8 mouse cellular contexts compared by ENCODE assay signal in the genomic region with DNA sequence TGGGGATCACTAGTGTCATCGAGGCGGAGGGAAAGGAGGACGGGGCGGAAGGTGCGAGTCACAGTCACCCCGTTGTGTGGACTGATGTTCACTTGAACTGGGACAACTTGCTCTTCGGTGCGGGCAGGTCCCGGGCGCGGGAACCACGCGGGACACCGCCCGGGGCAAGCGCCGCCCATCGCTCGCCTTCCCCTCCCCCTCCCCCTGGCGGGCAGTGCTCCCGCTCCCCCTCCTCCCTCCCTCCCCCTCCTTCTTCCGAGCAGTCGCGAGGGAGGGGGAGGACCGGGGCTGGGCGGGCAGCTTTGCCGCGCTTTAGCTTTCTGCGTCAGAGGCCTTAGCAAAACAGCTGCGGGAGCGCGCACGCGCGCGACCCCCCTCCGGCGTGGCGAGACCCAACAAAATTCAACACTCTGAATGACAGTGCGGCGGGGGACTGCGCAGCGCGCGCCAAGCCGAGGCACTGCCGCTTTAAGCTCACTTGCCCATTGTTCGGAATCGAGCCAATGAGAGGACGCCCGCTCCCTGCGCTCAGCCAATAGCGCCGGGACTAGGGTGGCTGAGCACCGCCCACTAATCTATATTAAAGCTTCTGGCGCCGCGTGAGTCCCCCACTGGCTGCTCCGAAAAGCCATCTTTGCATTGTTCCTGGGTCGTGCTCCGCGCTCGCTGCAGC. TPM values are rescaled to one million over a fixed set of nuclear protein-coding genes. Genes with fewer than 3 reads are reported as not detected.
DNase-seq lines count a peak whose midpoint lies in the region; ATAC-seq and TF ChIP-seq lines count a peak whose summit lies in the region.

TSS of gene Ptma (plus strand) at position 611 of the 673 bp plus-strand sequence.

- peak; percentile 95 for ATAC-seq in forebrain, embryonic 12.5 days (ENCODE audit: low FRiP score)
- peak; percentile 90 for ATAC-seq in heart, postnatal 0 days (ENCODE audit: insufficient read depth, low read depth)
- ATAC-seq in liver, embryonic 16.5 days (ENCODE audit: low read depth): peak; percentile 83
- ATAC-seq in neural tube, embryonic 13.5 days (ENCODE audit: low read depth): peak; percentile 95

- TF ChIP-seq CTCF in E14TG2a.4 (conservative IDR thresholded peaks at IDR 0.05; ENCODE audit: low read length): no peak
- no peak for TF ChIP-seq CTCF in heart, postnatal 0 days (IDR thresholded peaks at IDR 0.05; ENCODE audit: low read depth)
- TF ChIP-seq CTCF in testis, adult 2 months (IDR thresholded peaks at IDR 0.05; ENCODE audit: control insufficient read depth, insufficient read depth, insufficient replicate concordance, low read depth, low read length): no peak

- peak within 1 kb of the TSS; percentile 100 for H3K27ac ChIP-seq in forebrain, embryonic 12.5 days
- peak within 1 kb of the TSS; percentile 98 for H3K27ac ChIP-seq in heart, postnatal 0 days (ENCODE audit: low read depth)
- H3K27ac ChIP-seq in liver, embryonic 16.5 days (ENCODE audit: low read length): peak within 1 kb of the TSS; percentile 99
- H3K27ac ChIP-seq in neural tube, embryonic 13.5 days (replicated peaks): peak within 1 kb of the TSS; percentile 100
- H3K27ac ChIP-seq in testis, adult 2 months (ENCODE audit: control insufficient read depth, insufficient read depth, low read depth, low read length): peak within 1 kb of the TSS; percentile 100

- peak; percentile 95 for DNase-seq in c-Kit-positive CD71-positive TER-119-positive erythroid progenitor cells, embryonic 14.5 days (ENCODE audit: low spot score)
- DNase-seq in heart, postnatal 0 days (ENCODE audit: low spot score): peak; percentile 99
- peak; percentile 99 to 100 for DNase-seq in kidney, postnatal 4 days

- H3K4me1 ChIP-seq in E14TG2a.4 (replicated peaks; ENCODE audit: low read depth, low read length): peaks cover 52% of the 10 kb centered on the region
- H3K4me1 ChIP-seq in forebrain, embryonic 12.5 days: peaks cover 39% of the 10 kb centered on the region
- H3K4me1 ChIP-seq in heart, postnatal 0 days (ENCODE audit: control insufficient read depth, insufficient read depth): 0 out of 2 replicates have a peak, but pooled peaks cover 10% of the 10 kb centered on the region
- H3K4me1 ChIP-seq in liver, embryonic 16.5 days (ENCODE audit: control insufficient read depth, low read depth, low read length): peaks cover 40% of the 10 kb centered on the region
- peaks cover 43% of the 10 kb centered on the region for H3K4me1 ChIP-seq in neural tube, embryonic 13.5 days (replicated peaks)
- peaks cover 21% of the 10 kb centered on the region for H3K4me1 ChIP-seq in testis, adult 2 months (ENCODE audit: control insufficient read depth, insufficient read depth, low read length)

- H3K4me3 ChIP-seq in E14TG2a.4 (replicated peaks; ENCODE audit: low read length): peak within 1 kb of the TSS; percentile 99
- peak within 1 kb of the TSS; percentile 96 for H3K4me3 ChIP-seq in forebrain, embryonic 12.5 days (replicated peaks)
- H3K4me3 ChIP-seq in heart, postnatal 0 days (ENCODE audit: low read depth, low read length): peak within 1 kb of the TSS; percentile 90
- peak within 1 kb of the TSS; percentile 100 for H3K4me3 ChIP-seq in liver, embryonic 16.5 days (ENCODE audit: low read depth, low read length)
- H3K4me3 ChIP-seq in neural tube, embryonic 13.5 days: peak within 1 kb of the TSS; percentile 100
- H3K4me3 ChIP-seq in testis, adult 2 months (ENCODE audit: control insufficient read depth, low read depth, low read length): peak within 1 kb of the TSS; percentile 92

- peak within 1 kb of the TSS; percentile 85 for H3K4me2 ChIP-seq in forebrain, embryonic 12.5 days
- peak within 1 kb of the TSS; percentile 86 for H3K4me2 ChIP-seq in heart, postnatal 0 days (ENCODE audit: low read depth, low read length)
- peak within 1 kb of the TSS; percentile 100 for H3K4me2 ChIP-seq in liver, embryonic 16.5 days (ENCODE audit: low read depth, low read length)
- H3K4me2 ChIP-seq in neural tube, embryonic 13.5 days: peak within 1 kb of the TSS; percentile 92

- no peaks in the 10 kb centered on the region for H3K9me3 ChIP-seq in E14TG2a.4 (ENCODE audit: low read length)
- no peaks in the 10 kb centered on the region for H3K9me3 ChIP-seq in forebrain, embryonic 12.5 days
- no peaks in the 10 kb centered on the region for H3K9me3 ChIP-seq in heart, postnatal 0 days (replicated peaks; ENCODE audit: control insufficient read depth, low read length)
- no peaks in the 10 kb centered on the region for H3K9me3 ChIP-seq in liver, embryonic 16.5 days (replicated peaks; ENCODE audit: control insufficient read depth, low read length)
- no peaks in the 10 kb centered on the region for H3K9me3 ChIP-seq in neural tube, embryonic 13.5 days

- peak; percentile 79 for TF ChIP-seq EP300 in heart, postnatal 0 days (IDR thresholded peaks at IDR 0.05; ENCODE audit: low read depth)

- WGBS in forebrain, embryonic 12.5 days: under 1% methylated on average over 52 of the region's 63 CpGs
- WGBS in heart, postnatal 0 days: under 1% methylated on average over 57 of the region's 63 CpGs
- WGBS in liver, embryonic 16.5 days (ENCODE audit: insufficient replicate concordance): 0% methylated on average over 38 of the region's 63 CpGs
- WGBS in neural tube, embryonic 13.5 days: under 1% methylated on average over 59 of the region's 63 CpGs

- no peaks in the 10 kb centered on the region for H3K27me3 ChIP-seq in E14TG2a.4 (ENCODE audit: insufficient read depth, low read length)
- no peaks in the 10 kb centered on the region for H3K27me3 ChIP-seq in forebrain, embryonic 12.5 days
- no peaks in the 10 kb centered on the region for H3K27me3 ChIP-seq in heart, postnatal 0 days (ENCODE audit: control insufficient read depth, insufficient read depth, low read length)
- no peaks in the 10 kb centered on the region for H3K27me3 ChIP-seq in liver, embryonic 16.5 days (ENCODE audit: control insufficient read depth, insufficient read depth, low read depth, low read length)
- no peaks in the 10 kb centered on the region for H3K27me3 ChIP-seq in neural tube, embryonic 13.5 days
- no peaks in the 10 kb centered on the region for H3K27me3 ChIP-seq in testis, adult 2 months (ENCODE audit: control insufficient read depth, insufficient read depth, low read length)

- H3K9ac ChIP-seq in forebrain, embryonic 12.5 days: peak within 1 kb of the TSS; percentile 100
- peak within 1 kb of the TSS; percentile 99 for H3K9ac ChIP-seq in heart, postnatal 0 days (replicated peaks; ENCODE audit: low read depth, low read length)
- peak within 1 kb of the TSS; percentile 99 for H3K9ac ChIP-seq in liver, embryonic 16.5 days (ENCODE audit: low read depth, low read length)
- H3K9ac ChIP-seq in neural tube, embryonic 13.5 days: peak within 1 kb of the TSS; percentile 100

- H3K36me3 ChIP-seq in E14TG2a.4 (ENCODE audit: insufficient read depth, low read length): peaks cover 33% of the 10 kb centered on the region
- peaks cover 21% of the 10 kb centered on the region for H3K36me3 ChIP-seq in forebrain, embryonic 12.5 days (replicated peaks)
- peaks cover 20% of the 10 kb centered on the region for H3K36me3 ChIP-seq in heart, postnatal 0 days (replicated peaks; ENCODE audit: control insufficient read depth, insufficient read depth, low read length)
- H3K36me3 ChIP-seq in liver, embryonic 16.5 days (ENCODE audit: control insufficient read depth, insufficient read depth): peaks cover 11% of the 10 kb centered on the region
- H3K36me3 ChIP-seq in neural tube, embryonic 13.5 days: peaks cover 16% of the 10 kb centered on the region
- H3K36me3 ChIP-seq in testis, adult 2 months (ENCODE audit: control insufficient read depth, insufficient read depth, low read length): no peaks in the 10 kb centered on the region

- TF ChIP-seq POLR2A in testis, adult 2 months (IDR thresholded peaks at IDR 0.05; ENCODE audit: control insufficient read depth, low read depth, low read length): peak; percentile 72; the same call in 1 of the 2 replicates

RNA-seq across cellular contexts. Expression of gene Ptma, which starts in this region (rescaled TPM):
- polyA plus RNA-seq in forebrain, embryonic 12.5 days (2016; fragmentation: Nextera tagmentation; extraction: Ambion mirVana): 3,257 and 3,328 TPM in 2 replicates
- 379 and 399 TPM in 2 replicates for total RNA-seq in heart, postnatal 0 days (2014; rRNA removed; ENCODE audit: low replicate concordance)
- polyA plus RNA-seq in heart, postnatal 0 days (2015; fragmentation: Nextera tagmentation; extraction: Ambion mirVana): 597 and 614 TPM in 2 replicates
- 500 and 746 TPM in 2 replicates for polyA plus RNA-seq in liver, embryonic 16.5 days (2015; fragmentation: Nextera tagmentation; extraction: Ambion mirVana)
- 2,347 and 2,536 TPM in 2 replicates for polyA plus RNA-seq in neural tube, embryonic 13.5 days (2015; fragmentation: Nextera tagmentation; extraction: Ambion mirVana)
- polyA plus RNA-seq in testis, adult 2 months (2012; rRNA removed): 126 and 135 TPM in 2 replicates

Comparison
In these comparisons a context has a peak if more than half of its experiments do, and no peak if none do; other contexts are left out.
1. Peak in every context shown above with its lines: DNase-seq, ATAC-seq, H3K4me3 ChIP-seq and H3K27ac ChIP-seq.